Mouse (Mus musculus) cerebellum, postnatal 36 days (tissue): ENCODE data around the gene Clic4.

Experiments
- DNase-seq, 2 experiments: peaks; one replicate each; pipeline ENCODE4 v3.0.0; 2021 to 2022; ENCODE audit warnings: mixed read lengths in 2 of 2

Gene Clic4

GRCm38 (mm10) chr4:135272640-135273306, at the start of gene Clic4:
Gene Clic4, minus strand, starts transcription at chr4:135272814.
- DNase-seq, result peak; percentile 79 to 91

- DNase-seq, result peak; percentile 55 to 67
These were observed 45.4 kb upstream of the Clic4 start for GRCm38 (mm10) chr4:135317966-135318365.

GRCm38 (mm10) chr4:135317539-135317938, 44.9 kb upstream of the Clic4 start:
- DNase-seq, result no peak

GRCm38 (mm10) chr4:135315287-135315686, 42.7 kb upstream of the Clic4 start:
- no peak for DNase-seq

GRCm38 (mm10) chr4:135314419-135314832, 41.8 kb upstream of the Clic4 start:
- no peak for DNase-seq

- no peak for DNase-seq
These were observed 41.2 kb upstream of the Clic4 start for GRCm38 (mm10) chr4:135313761-135314241.

GRCm38 (mm10) chr4:135313111-135313691, 40.6 kb upstream of the Clic4 start:
- DNase-seq, result no peak

GRCm38 (mm10) chr4:135312706-135313105, 40.1 kb upstream of the Clic4 start:
- DNase-seq, result peak in 1 of 2 experiments; percentile 18

- DNase-seq, result no peak
These were observed 37.8 kb upstream of the Clic4 start for GRCm38 (mm10) chr4:135310371-135310770.

- DNase-seq, result no peak
These were observed 37.1 kb upstream of the Clic4 start for GRCm38 (mm10) chr4:135309726-135310125.

GRCm38 (mm10) chr4:135309112-135309659, 36.6 kb upstream of the Clic4 start:
- no peak for DNase-seq

- DNase-seq, result no peak
These were observed 34.5 kb upstream of the Clic4 start for GRCm38 (mm10) chr4:135306971-135307632.

GRCm38 (mm10) chr4:135306533-135306932, 33.9 kb upstream of the Clic4 start:
- DNase-seq, result no peak

- no peak for DNase-seq
These were observed 29.6 kb upstream of the Clic4 start for GRCm38 (mm10) chr4:135302261-135302660.

GRCm38 (mm10) chr4:135301166-135301565, 28.6 kb upstream of the Clic4 start:
- no peak for DNase-seq

- DNase-seq, result no peak
These were observed 27.8 kb upstream of the Clic4 start for GRCm38 (mm10) chr4:135300248-135301041.

- no peak for DNase-seq
These were observed 26.1 kb upstream of the Clic4 start for GRCm38 (mm10) chr4:135298680-135299079.

GRCm38 (mm10) chr4:135297931-135298546, 25.4 kb upstream of the Clic4 start:
- DNase-seq, result peak; percentile 14 to 39

- no peak for DNase-seq
These were observed 24.5 kb upstream of the Clic4 start for GRCm38 (mm10) chr4:135297146-135297545.

- no peak for DNase-seq
These were observed 24.0 kb upstream of the Clic4 start for GRCm38 (mm10) chr4:135296565-135296964.

- DNase-seq, result no peak
These were observed 21.2 kb upstream of the Clic4 start for GRCm38 (mm10) chr4:135293813-135294212.

GRCm38 (mm10) chr4:135292477-135293089, 20.0 kb upstream of the Clic4 start:
- no peak for DNase-seq
